Mouse (Mus musculus): ENCODE results near the gene Arhgap21. TPM values are rescaled to one million over a fixed set of nuclear protein-coding genes. Genes with fewer than 3 reads are reported as not detected.
"Not testable (repeated sequence)": the region's sequence is repeated elsewhere in the genome, so short reads cannot be mapped to it uniquely, and the experiment has no call there.

The Arhgap21 gene
- total RNA-seq, 4 experiments from 2014 or later = 68.7 to 89.1 (median 80.5) TPM

GRCm38 (mm10) chr2:20939367-20939766, 29.3 kb downstream of the Arhgap21 start:
- DNase-seq = no peak

DNA sequence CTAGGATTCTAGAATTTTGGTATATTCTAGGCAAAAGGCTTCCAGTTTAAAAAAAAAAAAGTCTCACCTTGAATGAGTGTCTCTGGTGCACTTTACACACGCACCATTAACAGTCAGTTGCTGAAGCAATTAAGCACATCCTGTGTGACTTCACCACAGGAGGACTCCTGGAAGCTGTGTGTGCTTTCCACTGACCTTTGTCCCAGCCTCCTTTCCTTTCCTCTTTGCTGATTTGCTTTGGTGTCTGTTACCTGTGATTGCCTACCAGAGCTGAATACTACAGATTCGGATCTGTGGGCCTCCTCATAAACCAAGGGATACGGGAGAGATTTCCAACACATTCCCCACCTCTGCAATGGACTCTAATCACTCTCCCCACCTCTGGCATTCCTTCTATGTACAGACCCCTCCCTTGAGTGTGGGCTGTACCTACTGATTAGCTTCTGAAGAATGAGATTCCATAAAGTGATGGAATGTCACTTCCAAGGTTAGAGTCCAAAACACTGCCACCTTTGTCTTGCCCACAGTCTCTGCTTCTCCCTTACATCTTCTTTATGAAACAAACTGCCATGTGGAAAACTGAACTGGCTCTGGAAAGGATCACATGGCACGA, 32.0 kb downstream of the Arhgap21 start:
- no peak for DNase-seq

DNA sequence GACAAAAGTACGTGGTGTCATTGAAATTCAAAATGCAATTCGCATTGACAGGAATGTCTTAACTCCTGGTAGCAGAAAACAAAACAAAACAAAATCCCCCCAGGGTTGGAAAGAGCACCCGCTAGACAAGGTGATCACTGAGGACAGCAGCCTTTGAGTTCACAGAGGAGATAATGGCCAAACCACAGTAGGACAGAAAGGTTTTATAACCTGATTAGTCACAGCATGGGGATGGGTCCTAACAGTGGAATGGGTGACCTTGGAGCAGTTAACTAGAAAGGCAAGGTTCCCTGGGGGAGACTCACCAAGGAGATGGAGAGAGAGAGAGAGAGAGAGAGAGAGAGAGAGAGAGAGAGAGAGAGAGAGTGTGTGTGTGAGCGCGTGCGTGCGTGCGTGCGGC, 34.3 kb downstream of the Arhgap21 start:
- DNase-seq = no peak

- no peak for DNase-seq
Measured at GRCm38 (mm10) chr2:20932748-20933313, 35.9 kb downstream of the Arhgap21 start.

GRCm38 (mm10) chr2:20931761-20932160, 36.9 kb downstream of the Arhgap21 start:
- DNase-seq = not testable (repeated sequence)

DNA sequence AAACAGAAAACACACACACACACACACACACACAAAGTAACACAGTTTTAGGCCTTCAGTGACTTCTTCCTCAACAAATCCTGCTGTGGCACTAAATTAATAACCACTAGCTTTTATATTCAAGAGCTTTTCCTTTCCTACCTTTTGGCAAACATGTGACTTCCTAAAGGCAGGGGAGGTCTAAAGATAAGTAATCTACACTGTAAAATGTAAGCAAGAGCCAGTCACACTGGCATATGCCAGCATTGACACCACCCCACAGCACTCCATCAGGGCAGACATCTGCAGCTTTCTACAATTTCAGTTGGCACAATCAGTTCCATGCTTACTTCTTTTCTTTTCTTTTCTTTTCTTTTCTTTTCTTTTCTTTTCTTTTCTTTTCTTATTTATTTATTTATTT, 40.2 kb downstream of the Arhgap21 start:
- no peak for DNase-seq

DNA sequence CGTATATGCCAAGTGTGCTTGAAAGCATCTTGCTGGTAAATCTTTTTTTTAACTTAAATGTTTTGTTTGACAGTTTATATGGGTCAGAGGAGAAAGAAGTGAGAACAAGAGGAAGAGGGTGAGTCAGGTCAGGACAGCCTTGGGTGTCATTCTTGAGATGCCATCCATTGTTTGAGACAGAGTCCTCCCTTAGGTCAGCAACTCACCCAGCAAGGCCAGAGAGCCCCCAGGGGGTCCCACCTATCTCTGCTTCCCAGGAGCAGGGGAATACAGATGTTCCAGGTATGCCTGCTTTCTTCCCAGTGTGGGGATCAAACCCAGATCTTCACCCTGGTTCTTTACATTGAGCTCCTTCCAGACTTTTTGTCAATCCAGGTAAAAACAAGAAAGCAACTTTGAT, 43.7 kb downstream of the Arhgap21 start:
- DNase-seq = no peak

- DNase-seq = no peak
Measured at GRCm38 (mm10) chr2:20922366-20922765, 46.3 kb downstream of the Arhgap21 start.

- DNase-seq = no peak
Measured at GRCm38 (mm10) chr2:20921558-20921957, 47.1 kb downstream of the Arhgap21 start.

GRCm38 (mm10) chr2:20921021-20921420, 47.7 kb downstream of the Arhgap21 start:
- no peak for DNase-seq

- no peak for DNase-seq
Measured at GRCm38 (mm10) chr2:20914531-20915320, 54.0 kb downstream of the Arhgap21 start.

DNA sequence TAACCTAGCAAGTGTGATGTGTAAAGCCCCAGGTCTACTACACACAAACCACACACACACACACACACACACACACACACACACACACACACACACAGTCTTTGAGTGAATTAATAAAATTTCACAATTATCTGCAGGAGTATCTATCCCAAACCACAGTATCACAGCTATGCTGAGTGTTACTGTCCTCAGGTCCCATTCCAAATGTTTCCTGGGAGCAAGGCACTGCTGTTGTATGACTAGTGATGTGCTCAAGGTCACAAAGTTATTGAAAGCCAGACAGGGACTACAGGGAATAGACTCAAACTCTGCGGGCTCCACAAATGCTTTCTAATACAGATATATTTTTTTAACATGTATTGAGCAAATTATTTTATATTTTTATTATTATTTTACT, 55.7 kb downstream of the Arhgap21 start:
- DNase-seq = no peak

DNA sequence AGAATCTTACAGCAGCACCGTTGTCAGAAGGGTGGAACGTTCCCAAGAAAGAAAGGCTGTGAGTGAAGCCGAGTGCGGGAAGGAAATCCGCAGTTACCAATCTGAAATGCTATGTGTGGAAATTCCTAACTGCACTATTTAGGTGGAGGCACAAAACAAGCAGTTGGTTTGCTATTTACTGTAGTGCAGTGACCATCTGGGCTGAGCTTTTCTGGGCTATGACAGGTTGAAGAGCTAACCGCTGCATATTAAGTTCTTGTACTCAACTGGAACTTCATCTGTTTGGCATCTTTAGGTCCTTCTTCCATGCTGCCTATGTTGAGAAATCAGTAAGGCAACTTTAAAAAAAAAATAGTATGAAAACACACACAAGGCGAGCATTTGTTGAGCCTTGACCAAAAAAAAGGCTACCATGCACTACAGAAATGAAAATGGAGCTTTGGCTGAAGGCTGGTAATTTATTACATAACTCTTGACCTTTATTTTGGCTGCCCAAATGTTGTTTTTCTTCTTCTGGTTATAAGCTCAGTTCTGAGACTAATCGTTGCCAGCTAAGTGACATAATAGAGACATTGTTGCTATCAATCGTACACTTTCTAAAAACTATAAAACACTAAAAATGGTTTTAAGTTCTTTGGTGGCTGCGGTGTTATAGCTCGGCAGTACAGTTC, 56.2 kb downstream of the Arhgap21 start:
- no peak for DNase-seq

DNA sequence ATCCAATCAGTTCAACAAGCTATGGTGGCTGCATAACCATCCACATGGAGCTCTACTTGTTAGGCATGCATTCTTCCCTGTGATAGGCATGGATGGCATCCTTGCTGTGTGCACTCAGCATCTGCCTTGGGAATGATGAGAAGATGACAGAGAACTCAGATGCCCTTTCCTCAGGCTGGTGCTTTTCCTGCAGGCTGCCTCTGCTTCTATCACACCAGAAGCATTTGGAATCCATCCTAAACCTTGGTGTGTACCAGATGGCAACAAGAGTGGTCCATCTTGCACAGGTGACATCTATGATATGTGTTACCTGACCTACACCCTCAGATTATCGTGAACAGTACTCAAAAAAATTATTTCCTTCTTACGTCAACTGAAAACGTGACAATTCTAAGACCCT, 58.2 kb downstream of the Arhgap21 start:
- no peak for DNase-seq

GRCm38 (mm10) chr2:20909404-20909803, 59.3 kb downstream of the Arhgap21 start:
- no peak for DNase-seq

GRCm38 (mm10) chr2:20907291-20907690, 61.4 kb downstream of the Arhgap21 start:
- no peak for DNase-seq

DNA sequence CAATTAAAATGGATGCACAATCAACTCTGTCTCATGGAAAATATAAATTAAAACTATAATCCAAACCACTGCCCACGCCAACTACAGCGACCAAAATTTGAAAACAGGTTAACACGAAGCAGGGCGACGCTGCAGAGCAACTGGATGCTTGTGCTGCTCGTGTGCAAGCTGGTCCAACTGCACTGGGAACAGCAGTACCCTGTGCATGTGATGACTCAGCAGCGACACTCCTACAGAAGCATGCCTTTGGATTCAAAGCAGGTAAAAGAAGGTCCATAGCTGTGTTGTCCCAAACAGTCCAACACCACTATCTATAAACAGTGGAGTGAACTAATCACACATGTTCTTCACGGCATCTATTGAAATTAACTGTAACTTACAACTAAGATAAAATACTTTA, 63.3 kb downstream of the Arhgap21 start:
- no peak for DNase-seq

- no peak for DNase-seq
Measured at GRCm38 (mm10) chr2:20902981-20903645, 65.6 kb downstream of the Arhgap21 start.

DNA sequence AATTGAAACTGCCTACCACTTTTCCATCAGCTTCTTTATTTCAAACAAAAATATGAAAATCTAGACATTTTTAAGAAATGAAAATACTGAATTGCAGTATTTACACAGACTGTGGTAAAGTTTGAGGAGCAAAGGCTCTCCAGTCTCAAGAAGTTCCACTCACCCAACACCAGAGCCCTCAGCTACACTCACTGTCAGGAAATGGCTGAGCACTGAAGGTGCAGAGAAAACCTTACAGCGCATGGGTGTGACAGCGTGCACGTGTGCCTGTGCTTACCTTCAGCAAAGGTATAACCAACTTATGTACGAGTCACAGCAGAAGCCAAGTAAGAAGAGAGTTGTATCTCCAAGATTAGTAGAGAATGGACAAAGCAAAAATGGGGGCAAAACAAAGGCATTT, 66.8 kb downstream of the Arhgap21 start:
- DNase-seq = no peak

- DNase-seq = no peak
Measured at GRCm38 (mm10) chr2:20899301-20899700, 69.4 kb downstream of the Arhgap21 start.

DNA sequence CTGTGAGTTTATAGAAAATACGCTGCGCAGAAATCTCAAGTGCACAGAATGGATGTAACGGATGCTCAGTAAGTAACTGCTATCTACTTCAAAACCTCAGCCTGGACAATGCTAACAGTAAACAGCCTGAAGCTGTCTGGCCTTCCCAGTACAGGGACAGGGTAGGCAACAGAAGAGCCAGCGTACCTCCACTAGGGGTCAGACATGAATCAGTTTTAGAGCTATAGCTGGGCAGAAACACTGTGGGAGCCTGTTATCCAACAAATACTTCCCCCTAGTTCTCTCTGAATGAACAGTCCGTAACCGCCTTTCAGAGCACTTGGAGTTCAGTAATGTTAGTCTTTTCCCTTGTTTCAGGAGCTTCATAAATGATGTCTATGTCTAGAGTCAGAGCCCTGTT, 70.0 kb downstream of the Arhgap21 start:
- peak; percentile 68 for DNase-seq

DNA sequence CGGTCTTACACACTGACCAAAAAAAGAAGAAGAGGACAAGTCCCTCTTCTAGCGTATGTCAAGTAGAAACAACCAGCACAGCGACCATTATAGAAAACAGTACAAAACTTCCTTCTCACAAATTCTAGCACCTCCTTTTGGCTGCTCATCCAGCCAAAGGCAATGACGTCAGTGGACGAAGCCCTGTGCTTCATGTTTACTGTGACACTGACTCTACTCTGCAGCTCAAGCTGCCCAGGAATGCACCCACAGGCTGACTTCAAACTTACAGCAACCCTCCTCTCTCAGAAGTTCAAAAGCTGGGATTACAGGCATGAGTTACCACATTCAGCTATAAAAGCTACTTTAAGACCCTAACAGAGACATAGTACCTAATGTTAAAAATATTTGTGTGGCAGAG, 72.2 kb downstream of the Arhgap21 start:
- no peak for DNase-seq
